Mouse (Mus musculus) CH12.LX (cell line): ENCODE results near the gene Spg20. TPM values are rescaled to one million over a fixed set of nuclear protein-coding genes. Genes with fewer than 3 reads are reported as not detected.

Experiments used
- DNase-seq: peaks from one replicate; pipeline ENCODE4 v3.0.0-alpha.2; 2013; ENCODE audit errors: extremely low read depth
- H3K27ac ChIP-seq: 2 replicates; pipeline ENCODE4 v1.5.1; 2012; ENCODE audit warnings: low read depth, mild to moderate bottlenecking, control low read depth, moderate library complexity; ENCODE audit not compliant: insufficient read depth
- H3K27me3 ChIP-seq: replicated peaks from 2 replicates; pipeline ENCODE3; 2012; ENCODE audit warnings: inconsistent platforms
- H3K36me3 ChIP-seq, 2 experiments: replicated peaks in 1 of 2; 2 replicates each; pipeline versions ENCODE3 to v1.6.1; 2012; ENCODE audit warnings: inconsistent platforms in 1 of 2, low read length in 1 of 2, mild to moderate bottlenecking in 1 of 2, mixed read lengths in 1 of 2, moderate library complexity in 1 of 2; ENCODE audit not compliant: control insufficient read depth in 1 of 2, insufficient read depth in 1 of 2
- H3K4me1 ChIP-seq, 2 experiments: 2 replicates each; pipeline ENCODE4 v1.6.1; 2012; ENCODE audit warnings: inconsistent platforms in 1 of 2, moderate library complexity in 1 of 2; ENCODE audit not compliant: insufficient read depth in 2 of 2, control insufficient read depth in 1 of 2
- H3K4me2 ChIP-seq: 2 replicates; pipeline ENCODE4 v1.6.1; 2012; ENCODE audit warnings: low read depth, mild to moderate bottlenecking, control low read depth; ENCODE audit not compliant: poor library complexity, insufficient read depth, severe bottlenecking
- H3K4me3 ChIP-seq, 3 experiments: fragments of 150-350 bp in 1 of 3; sonication (generic) in 1 of 3; replicated peaks in 1 of 3; 2 replicates each; pipeline versions ENCODE3 to v1.5.1; 2011 to 2012; ENCODE audit warnings: low read depth in 2 of 3, low read length in 2 of 3, mild to moderate bottlenecking in 2 of 3, moderate library complexity in 2 of 3, control low read depth in 1 of 3, improper control_type of control experiment in 1 of 3, inconsistent platforms in 1 of 3, mixed read lengths in 1 of 3; ENCODE audit not compliant: poor library complexity in 1 of 3
- H3K79me2 ChIP-seq: replicated peaks from 2 replicates; pipeline ENCODE4 v1.6.1; 2012; ENCODE audit warnings: mild to moderate bottlenecking, moderate library complexity; ENCODE audit not compliant: control insufficient read depth, poor library complexity, insufficient read depth, severe bottlenecking; ENCODE audit errors: extremely low read depth
- H3K9ac ChIP-seq: 2 replicates; pipeline ENCODE4 v1.6.1; 2012; ENCODE audit warnings: low read depth, mild to moderate bottlenecking, control low read depth, moderate library complexity; ENCODE audit not compliant: insufficient read depth
- H3K9me3 ChIP-seq: replicated peaks from 2 replicates; pipeline ENCODE3; 2012; ENCODE audit warnings: low read length, inconsistent platforms, mixed read lengths
- BHLHE40 ChIP-seq: IDR thresholded peaks from 2 replicates; pipeline ENCODE4 v1.6.1; 2011; ENCODE audit warnings: mild to moderate bottlenecking, low read depth, low read length, improper control_type of control experiment
- EP300 ChIP-seq: IDR thresholded peaks from 2 replicates; pipeline ENCODE4 v1.6.1; 2011; ENCODE audit warnings: low read length, improper control_type of control experiment
- ETS1 ChIP-seq: conservative IDR thresholded peaks from 2 replicates; pipeline ENCODE4 v1.6.1; 2012; ENCODE audit warnings: low read depth, mild to moderate bottlenecking, inconsistent platforms, low read length, improper control_type of control experiment, moderate library complexity
- GABPA ChIP-seq: IDR thresholded peaks from 2 replicates; pipeline ENCODE4 v1.6.1; 2012; ENCODE audit warnings: low read depth, low read length, improper control_type of control experiment, inconsistent platforms; ENCODE audit not compliant: insufficient replicate concordance
- HCFC1 ChIP-seq: IDR thresholded peaks from 2 replicates; pipeline ENCODE4 v1.6.1; 2012; ENCODE audit warnings: low read depth, mild to moderate bottlenecking, inconsistent platforms, low read length, improper control_type of control experiment
- IRF4 ChIP-seq: IDR thresholded peaks from 2 replicates; pipeline ENCODE4 v1.6.1; 2014; ENCODE audit warnings: low read depth, mild to moderate bottlenecking, inconsistent platforms, low read length, improper control_type of control experiment
- MAFK ChIP-seq: IDR thresholded peaks from 2 replicates; pipeline ENCODE4 v1.6.1; 2011; ENCODE audit warnings: low read length, improper control_type of control experiment; ENCODE audit not compliant: insufficient replicate concordance
- MAZ ChIP-seq: IDR thresholded peaks from 2 replicates; pipeline ENCODE4 v1.6.1; 2012; ENCODE audit warnings: low read depth, mild to moderate bottlenecking, inconsistent platforms, low read length, improper control_type of control experiment, moderate library complexity
- MXI1 ChIP-seq: IDR thresholded peaks from 2 replicates; pipeline ENCODE4 v1.6.1; 2011; ENCODE audit warnings: mild to moderate bottlenecking, low read depth, low read length, improper control_type of control experiment
- PAX5 ChIP-seq: IDR thresholded peaks from 2 replicates; pipeline ENCODE4 v1.6.1; 2012; ENCODE audit warnings: low read length, inconsistent platforms, mixed read lengths
- RAD21 ChIP-seq: IDR thresholded peaks from 2 replicates; pipeline ENCODE4 v1.6.1; 2011; ENCODE audit warnings: low read depth, mild to moderate bottlenecking, low read length, improper control_type of control experiment, moderate library complexity
- SIN3A ChIP-seq: IDR thresholded peaks from 2 replicates; pipeline ENCODE4 v1.6.1; 2012; ENCODE audit warnings: low read length, improper control_type of control experiment, inconsistent platforms
- SMC3 ChIP-seq: IDR thresholded peaks from 2 replicates; pipeline ENCODE4 v1.6.1; 2011; ENCODE audit warnings: low read depth, low read length, improper control_type of control experiment
- TBP ChIP-seq: conservative IDR thresholded peaks from 2 replicates; pipeline ENCODE4 v1.6.1; 2011; ENCODE audit warnings: low read depth, low read length, improper control_type of control experiment
- USF1 ChIP-seq: IDR thresholded peaks from 2 replicates; pipeline ENCODE4 v1.6.1; 2014; ENCODE audit warnings: low read depth, mild to moderate bottlenecking, inconsistent platforms, low read length, improper control_type of control experiment
- USF2 ChIP-seq: conservative IDR thresholded peaks from 2 replicates; pipeline ENCODE4 v1.6.1; 2011; ENCODE audit warnings: low read depth, low read length, improper control_type of control experiment
- ZNF384 ChIP-seq: IDR thresholded peaks from 2 replicates; pipeline ENCODE4 v1.6.1; 2012; ENCODE audit warnings: low read depth, low read length, improper control_type of control experiment, inconsistent platforms
- dilution Hi-C: fragments of 300-500 bp; cut with MboI; formaldehyde crosslinking; loops from 2 replicates; pipeline ENCODE4 v1.14.3; 2020; ENCODE audit warnings: low sequenced_read_pairs; ENCODE audit not compliant: extremely low pct_unique_long_range_greater_than_20kb, extremely low pct_ligation_motif_present
- in situ Hi-C: fragments of 300-500 bp; cut with MboI; formaldehyde crosslinking; loops from 3 replicates; pipeline ENCODE4 v1.14.3; 2019; ENCODE audit warnings: low sequenced_read_pairs, low pct_ligation_motif_present, low pct_unique_long_range_greater_than_20kb, mixed read lengths
- polyA plus RNA-seq: library from polyadenylated mRNA; unstranded; fragments of >175 nt; gene quantifications from 2 replicates; pipeline ENCODE4 v1.2.1, GENCODE M21; 2012; ENCODE audit warnings: low read depth; ENCODE audit not compliant: insufficient read length
- total RNA-seq, 2 experiments: library from RNA; depleted of rRNA; stranded (reverse); fragments of 300-350 nt in 1 of 2; fragments of >200 nt in 1 of 2; gene quantifications; 2 replicates each; pipeline ENCODE4 v1.2.3; 2012 to 2014

Spg20 gene
- total and polyA plus RNA-seq, 3 experiments: 31.5 to 43.0 (median 38.2) TPM

GRCm38 (mm10) chr3:55074576-55075293, 37.2 kb upstream of the Spg20 start:
- Histone ChIP-seq H3K79me2 (no peaks in the 10 kb centered on the region), H3K9ac (no peak overlapping the region), H3K36me3 (no peaks in the 10 kb centered on the region), H3K4me2 (no peak overlapping the region), H3K27me3 (no peaks in the 10 kb centered on the region), H3K4me3 (no peak overlapping the region), H3K4me1 (no peaks in the 10 kb centered on the region), H3K27ac (no peak overlapping the region), H3K9me3 (no peaks in the 10 kb centered on the region)
- no peak for TF ChIP-seq GABPA
- TF ChIP-seq MAFK: no peak
- in situ Hi-C loops: loop anchor here (25.0 kb wide), 1 partner anchor 712 kb away; the partner anchor contains the start of gene Postn
- dilution Hi-C loops: no loop called here
- no peak for DNase-seq

- TF ChIP-seq USF1: no peak
- TF ChIP-seq USF2: no peak
- TF ChIP-seq IRF4: no peak
- TF ChIP-seq RAD21: no peak
- no peak for TF ChIP-seq TBP
- TF ChIP-seq SIN3A: no peak
- TF ChIP-seq MAZ: no peak
- TF ChIP-seq EP300: no peak
- TF ChIP-seq BHLHE40: no peak
- TF ChIP-seq HCFC1: no peak
- TF ChIP-seq ZNF384: no peak
- TF ChIP-seq ETS1: no peak
- TF ChIP-seq SMC3: no peak
- TF ChIP-seq MAFK: no peak
- no peak for TF ChIP-seq PAX5
- TF ChIP-seq MXI1: no peak
- no peak overlapping the region for H3K27ac ChIP-seq
- H3K79me2 ChIP-seq: no peaks in the 10 kb centered on the region
- H3K4me3 ChIP-seq: no peak overlapping the region
- no peak for DNase-seq
- no peaks in the 10 kb centered on the region for H3K27me3 ChIP-seq
- no peak overlapping the region for H3K4me2 ChIP-seq
- no peak overlapping the region for H3K9ac ChIP-seq
- dilution Hi-C loops (no loop called here), in situ Hi-C loops (no loop called here)
- H3K36me3 ChIP-seq: no peaks in the 10 kb centered on the region
- H3K9me3 ChIP-seq: no peaks in the 10 kb centered on the region
- H3K4me1 ChIP-seq: no peaks in the 10 kb centered on the region; a peak in 1 of 4 replicates
Observed at GRCm38 (mm10) chr3:55075294-55075648, 36.6 kb upstream of the Spg20 start.
